Mouse (Mus musculus) heart, adult 2 months (tissue): ENCODE measurements around the gene Slc38a10. TPM values are rescaled to one million over a fixed set of nuclear protein-coding genes. Genes with fewer than 3 reads are reported as not detected.

Experiments
- DNase-seq, 2 experiments: peaks; one replicate each; pipeline ENCODE4 v3.0.0; 2021
- H3K27ac ChIP-seq: fragments of 200-600 bp; 2 replicates; pipeline ENCODE4 v1.8.1; 2022
- H3K27me3 ChIP-seq: fragments of 200-500 bp; 2 replicates; pipeline ENCODE4 v1.6.1; 2012; ENCODE audit warnings: mild to moderate bottlenecking, low read length, inconsistent platforms, mixed read lengths; ENCODE audit not compliant: control insufficient read depth, insufficient read depth
- H3K36me3 ChIP-seq: fragments of 200-500 bp; 2 replicates; pipeline ENCODE4 v1.6.1; 2012; ENCODE audit warnings: low read length, inconsistent platforms; ENCODE audit not compliant: control insufficient read depth, insufficient read depth
- H3K4me1 ChIP-seq: fragments of 200-500 bp; 2 replicates; pipeline ENCODE4 v1.6.1; 2011; ENCODE audit warnings: low read length; ENCODE audit not compliant: control insufficient read depth, insufficient read depth
- H3K4me3 ChIP-seq: fragments of 200-600 bp; 2 replicates; pipeline ENCODE4 v1.8.1; 2022
- H3K79me2 ChIP-seq: fragments of 200-500 bp; replicated peaks from 2 replicates; pipeline ENCODE4 v1.6.1; 2012; ENCODE audit warnings: mild to moderate bottlenecking, inconsistent platforms, low read length, moderate library complexity, mixed read lengths; ENCODE audit not compliant: control insufficient read depth, insufficient read depth
- H3K9ac ChIP-seq: fragments of 200-500 bp; 2 replicates; pipeline ENCODE4 v1.6.1; 2012; ENCODE audit warnings: low read depth, mild to moderate bottlenecking, control low read depth, inconsistent platforms, low read length, mixed read lengths
- CTCF ChIP-seq: fragments of 200-600 bp; IDR thresholded peaks from 2 replicates; pipeline ENCODE4 v1.8.1; 2022; ENCODE audit warnings: antibody characterized with exemption, mild to moderate bottlenecking, moderate library complexity
- EP300 ChIP-seq: fragments of 200-500 bp; IDR thresholded peaks from 2 replicates; pipeline ENCODE4 v1.6.1; 2011; ENCODE audit warnings: low read depth, low read length, control low read depth; ENCODE audit not compliant: insufficient read depth
- POLR2A ChIP-seq: fragments of 200-500 bp; IDR thresholded peaks from 2 replicates; pipeline ENCODE4 v1.6.1; 2011; ENCODE audit warnings: mild to moderate bottlenecking, low read depth, low read length, control low read depth; ENCODE audit not compliant: insufficient read depth
- WGBS: fragments of 180-500 bp; shearing (Covaris S2); methylation state at CpG from one replicate; pipeline ENCODE4 v1.1.7; 2018; 5-methylcytosine and 5-hydroxymethylcytosine counted together
- intact Hi-C: fragments of 180-260 bp; cut with DNase I; formaldehyde crosslinking; loops from one replicate; pipeline ENCODE4 v1.15.1; 2025
- polyA plus RNA-seq: library from polyadenylated mRNA; depleted of rRNA; stranded (reverse); fragments of >200 nt; gene quantifications from 2 replicates; pipeline ENCODE4 v1.2.3, GENCODE M21; 2012
- total RNA-seq, 2 experiments: library from RNA; stranded (reverse); gene quantifications; 2 replicates each; pipeline ENCODE4 v1.2.3; 2021

The Slc38a10 gene
- total and polyA plus RNA-seq, 3 experiments, result 83.1 to 89.6 (median 84.5) TPM

GRCm38 (mm10) chr11:120158828-120159227 is 7.7 kb upstream of the Slc38a10 start:
- WGBS, result 40% methylated on average over 5 of the region's 5 CpGs
- Histone ChIP-seq H3K4me3 (no peak overlapping the region), H3K27ac (no peak overlapping the region), H3K27me3 (no peaks in the 10 kb centered on the region), H3K9ac (no peak overlapping the region), H3K36me3 (no peaks in the 10 kb centered on the region), H3K4me1 (peaks cover 7% of the 10 kb centered on the region), H3K79me2 (no peaks in the 10 kb centered on the region)
- no peak for DNase-seq
- intact Hi-C loops, result no loop called here
- 0 out of 2 replicates have a peak, but pooled peaks have one; percentile 27 for TF ChIP-seq POLR2A
- TF ChIP-seq CTCF, result no peak
- TF ChIP-seq EP300, result no peak

GRCm38 (mm10) chr11:120150440-120151112 is 570 bp downstream of the Slc38a10 start:
- WGBS, result under 1% methylated on average over 44 of the region's 44 CpGs
- peaks cover 4% of the 10 kb centered on the region for H3K79me2 ChIP-seq
- H3K4me1 ChIP-seq, result peaks cover 8% of the 10 kb centered on the region
- intact Hi-C loops, result loop anchor here (2.0 kb wide), 1 partner anchor 38 kb away; no protein-coding TSS in a partner anchor
- TF ChIP-seq POLR2A, result 0 out of 2 replicates have a peak, but pooled peaks have one; percentile 29
- TF ChIP-seq CTCF, result no peak
- H3K27ac ChIP-seq, result peak overlapping the region; percentile 68
- DNase-seq, result peak in 1 of 2 experiments; percentile 32
- H3K4me3 ChIP-seq, result peak overlapping the region; percentile 79
- no peaks in the 10 kb centered on the region for H3K36me3 ChIP-seq
- no peaks in the 10 kb centered on the region for H3K27me3 ChIP-seq
- H3K9ac ChIP-seq, result peak overlapping the region; percentile 77

GRCm38 (mm10) chr11:120149510-120150200 is 1.5 kb downstream of the Slc38a10 start:
- intact Hi-C loops, result loop anchor here (2.0 kb wide), 1 partner anchor 39 kb away; no protein-coding TSS in a partner anchor
- WGBS, result 34% methylated on average over 6 of the region's 6 CpGs
- no peak overlapping the region; the same call in 1 of the 2 replicates for H3K27ac ChIP-seq
- no peak for DNase-seq
- H3K9ac ChIP-seq, result peak overlapping the region; percentile 39
- no peaks in the 10 kb centered on the region for H3K27me3 ChIP-seq
- peaks cover 4% of the 10 kb centered on the region for H3K79me2 ChIP-seq
- peak overlapping the region; percentile 79; the same call in 1 of the 2 replicates for H3K4me3 ChIP-seq
- TF ChIP-seq EP300, result no peak
- no peak for TF ChIP-seq CTCF
- TF ChIP-seq POLR2A, result no peak
- peaks cover 9% of the 10 kb centered on the region for H3K4me1 ChIP-seq
- H3K36me3 ChIP-seq, result no peaks in the 10 kb centered on the region

GRCm38 (mm10) chr11:120148201-120148855 is 2.8 kb downstream of the Slc38a10 start:
- TF ChIP-seq EP300, result no peak
- peaks cover 18% of the 10 kb centered on the region for H3K4me1 ChIP-seq
- no peak overlapping the region for H3K27ac ChIP-seq
- peaks cover 4% of the 10 kb centered on the region for H3K79me2 ChIP-seq
- intact Hi-C loops, result no loop called here
- H3K9ac ChIP-seq, result no peak overlapping the region
- no peak overlapping the region for H3K4me3 ChIP-seq
- WGBS, result 88% methylated on average over 8 of the region's 8 CpGs
- no peaks in the 10 kb centered on the region for H3K27me3 ChIP-seq
- no peak for DNase-seq
- no peaks in the 10 kb centered on the region for H3K36me3 ChIP-seq

- Histone ChIP-seq H3K9ac (no peak overlapping the region), H3K4me1 (peaks cover 23% of the 10 kb centered on the region)
These were observed 7.2 kb downstream of the Slc38a10 start for GRCm38 (mm10) chr11:120143708-120144497.

More at GRCm38 (mm10) chr11:120143708-120144497, 7.2 kb downstream of the Slc38a10 start:
- 54% methylated on average over 13 of the region's 13 CpGs for WGBS
- peaks cover 3% of the 10 kb centered on the region for H3K79me2 ChIP-seq
- no peaks in the 10 kb centered on the region for H3K36me3 ChIP-seq
- TF ChIP-seq CTCF (no peak), POLR2A (no peak), EP300 (no peak)
- H3K27ac ChIP-seq, result peak overlapping the region; percentile 58
- no peaks in the 10 kb centered on the region for H3K27me3 ChIP-seq
- DNase-seq, result no peak
- no peak overlapping the region for H3K4me3 ChIP-seq
- intact Hi-C loops, result loop anchor here (5.0 kb wide), 2 partner anchors 88 to 113 kb away; partner anchors contain the start of gene Bahcc1
